Mouse (Mus musculus): Measurements from ENCODE around the gene Hoxc12.

The Hoxc12 gene

DNA sequence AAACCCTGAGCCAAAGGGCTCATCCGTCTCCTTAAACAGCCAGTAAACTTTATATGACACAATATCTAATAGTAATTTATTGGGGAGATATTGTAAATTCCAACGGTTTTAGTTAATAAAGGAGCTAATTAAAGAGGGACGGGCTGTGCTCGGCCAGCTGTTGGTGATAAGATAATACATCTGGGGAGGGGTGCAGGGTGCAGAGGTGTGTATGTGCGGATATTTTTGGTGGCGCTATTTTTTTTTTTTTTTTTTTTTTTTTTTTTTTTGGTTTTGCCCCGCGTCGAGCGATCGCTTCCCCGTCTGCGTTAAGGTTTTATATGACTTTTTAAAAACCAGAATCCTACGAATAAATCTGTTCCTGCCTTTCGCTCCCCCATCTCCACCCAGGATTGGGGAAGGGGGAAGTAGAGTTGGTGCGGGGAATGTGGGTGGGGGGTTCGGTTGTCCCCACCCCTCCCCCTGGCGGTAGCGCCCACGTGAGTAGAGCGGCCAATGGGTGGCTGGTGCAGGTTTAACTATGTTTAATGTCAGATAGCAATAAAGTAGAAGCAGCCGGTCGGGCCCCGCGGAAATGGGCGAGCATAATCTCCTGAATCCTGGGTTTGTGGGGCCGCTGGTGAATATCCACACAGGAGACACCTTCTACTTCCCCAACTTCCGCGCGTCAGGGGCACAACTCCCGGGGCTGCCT is at the start of gene Hoxc12:
Gene Hoxc12 (plus strand): TSS at position 479 of the 694 bp plus-strand sequence.
- no peak for DNase-seq

DNA sequence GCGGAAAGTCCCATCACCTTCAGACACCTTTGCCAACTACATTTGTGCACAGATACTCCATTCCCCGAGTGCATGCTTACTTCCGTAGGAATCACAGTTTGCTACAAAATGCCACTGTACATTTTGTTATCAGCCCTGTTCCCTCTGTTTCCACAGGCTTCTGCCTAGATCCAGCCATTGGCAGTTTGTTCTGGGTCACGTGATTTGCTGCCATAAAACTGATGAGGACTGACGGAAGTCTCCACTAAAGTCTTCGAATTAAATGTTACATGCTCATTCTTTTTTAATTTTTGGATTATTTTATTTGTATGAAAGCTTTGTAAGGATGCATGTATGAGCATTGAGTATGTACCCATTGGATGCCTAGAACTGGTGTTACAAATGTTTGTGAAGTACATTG is 41.4 kb upstream of the Hoxc12 start:
- DNase-seq = no peak

DNA sequence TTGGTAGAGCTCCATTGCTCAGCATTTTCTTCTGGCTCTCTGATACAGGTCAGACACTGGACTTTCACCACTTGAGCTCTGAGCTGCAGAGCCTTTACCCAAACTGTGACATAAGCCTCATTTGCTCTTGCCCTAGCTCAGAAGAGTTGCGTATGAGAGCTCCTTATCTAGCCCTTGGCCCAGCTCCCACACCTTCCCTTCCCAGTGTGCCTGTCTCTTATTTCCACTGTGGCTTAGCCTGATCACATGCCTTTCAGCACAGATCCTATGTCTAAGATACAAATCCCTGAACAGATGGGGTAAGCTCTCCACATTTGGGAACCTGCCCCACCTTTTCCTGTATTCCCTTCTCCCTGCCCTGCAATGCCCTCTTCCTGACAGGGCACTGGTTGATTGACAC is 31.6 kb upstream of the Hoxc12 start:
- DNase-seq = no peak

DNA sequence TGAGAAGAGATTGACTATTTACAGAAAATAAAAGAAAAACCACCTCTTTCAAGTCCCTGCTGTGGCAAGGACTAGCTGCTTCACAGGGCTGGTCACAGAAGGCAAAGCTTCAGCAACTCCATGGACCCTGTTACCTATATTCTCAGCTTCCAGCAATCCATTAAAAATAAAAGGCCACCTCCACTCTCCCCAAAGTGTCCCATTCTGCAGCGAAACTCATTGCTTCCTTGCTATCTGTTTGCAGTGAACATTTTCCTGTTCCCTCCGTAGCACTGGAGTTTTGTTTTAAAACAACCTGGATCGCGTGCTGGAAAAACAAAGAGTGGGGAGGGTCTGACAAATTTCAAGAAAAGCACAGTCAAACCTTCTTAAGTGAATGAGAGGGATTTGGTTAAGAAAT is 27.0 kb upstream of the Hoxc12 start:
- no peak for DNase-seq

DNA sequence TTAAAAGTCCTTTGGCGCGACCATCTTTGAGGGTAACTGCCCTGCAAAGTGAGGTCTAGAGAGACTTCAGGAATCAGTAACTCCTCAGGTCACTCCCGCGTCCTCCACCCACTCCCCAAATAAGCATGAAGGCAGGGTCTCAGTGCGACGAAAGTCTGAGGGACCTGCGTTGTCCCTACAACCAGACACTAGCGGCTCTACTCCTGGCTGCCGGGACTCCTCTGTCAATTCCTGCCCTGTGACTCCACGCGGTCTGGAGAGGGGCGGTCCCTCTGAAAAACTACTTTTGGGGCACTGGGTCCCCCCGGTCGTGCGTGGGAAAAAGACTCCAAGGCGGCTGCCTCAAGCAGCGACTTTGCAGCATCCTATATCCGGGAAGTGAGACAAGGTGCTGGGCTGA is 26.5 kb upstream of the Hoxc12 start:
- DNase-seq = no peak

DNA sequence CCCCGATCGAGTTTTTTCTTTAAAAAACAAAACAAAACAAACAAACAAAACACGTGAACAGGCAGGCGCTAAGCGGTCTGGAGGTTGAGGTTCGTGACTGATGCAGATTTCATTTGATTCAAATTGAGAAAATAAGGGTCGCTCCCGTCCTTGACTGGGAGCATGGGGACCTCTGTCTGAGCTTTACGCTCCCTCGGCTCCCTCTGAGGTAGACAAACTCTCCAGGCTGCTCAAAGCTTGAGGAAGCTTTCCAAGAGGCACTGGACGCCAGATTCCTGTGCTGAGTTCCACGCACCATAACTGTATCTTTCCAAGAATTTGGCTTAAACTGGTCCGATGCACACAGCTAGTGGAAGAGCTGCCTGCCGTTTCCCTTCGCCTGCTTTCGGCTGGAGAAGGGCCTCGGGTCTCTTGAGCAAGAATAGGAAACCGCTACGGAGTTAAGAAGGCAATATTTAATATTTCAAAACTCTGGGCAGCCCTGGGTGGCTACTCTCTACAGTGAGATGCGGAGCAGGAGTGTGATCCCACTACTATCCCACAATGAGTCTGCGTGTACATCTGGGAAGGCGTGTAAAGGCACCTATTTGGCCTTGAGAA is 26.0 kb upstream of the Hoxc12 start:
- DNase-seq = no peak

DNA sequence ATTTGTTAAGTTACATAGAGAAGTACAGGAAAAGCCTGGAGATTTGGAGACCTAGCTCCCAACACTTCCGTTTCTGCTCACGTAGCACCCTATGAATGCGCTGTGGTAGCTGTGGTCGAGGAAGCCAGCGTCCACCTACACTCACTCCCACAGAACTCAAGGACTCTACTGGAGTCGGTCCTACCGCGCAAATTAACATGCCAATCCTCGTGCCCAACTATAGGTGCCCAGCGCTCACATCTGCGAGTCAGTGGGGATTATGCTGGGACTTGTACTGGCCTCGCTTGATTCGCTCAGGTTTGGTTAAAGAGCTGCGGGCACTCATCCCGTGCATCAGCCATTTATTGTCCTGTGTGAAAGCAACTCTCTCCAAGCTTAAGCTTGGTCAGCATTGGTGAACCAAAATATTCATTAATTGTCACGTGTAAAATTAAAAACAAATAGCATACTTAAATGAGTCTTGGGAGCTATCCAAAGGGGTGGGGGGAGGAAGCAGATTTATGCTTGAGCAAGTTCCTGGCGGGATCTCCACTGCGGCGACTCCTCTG is 23.4 kb upstream of the Hoxc12 start:
- no peak for DNase-seq

DNA sequence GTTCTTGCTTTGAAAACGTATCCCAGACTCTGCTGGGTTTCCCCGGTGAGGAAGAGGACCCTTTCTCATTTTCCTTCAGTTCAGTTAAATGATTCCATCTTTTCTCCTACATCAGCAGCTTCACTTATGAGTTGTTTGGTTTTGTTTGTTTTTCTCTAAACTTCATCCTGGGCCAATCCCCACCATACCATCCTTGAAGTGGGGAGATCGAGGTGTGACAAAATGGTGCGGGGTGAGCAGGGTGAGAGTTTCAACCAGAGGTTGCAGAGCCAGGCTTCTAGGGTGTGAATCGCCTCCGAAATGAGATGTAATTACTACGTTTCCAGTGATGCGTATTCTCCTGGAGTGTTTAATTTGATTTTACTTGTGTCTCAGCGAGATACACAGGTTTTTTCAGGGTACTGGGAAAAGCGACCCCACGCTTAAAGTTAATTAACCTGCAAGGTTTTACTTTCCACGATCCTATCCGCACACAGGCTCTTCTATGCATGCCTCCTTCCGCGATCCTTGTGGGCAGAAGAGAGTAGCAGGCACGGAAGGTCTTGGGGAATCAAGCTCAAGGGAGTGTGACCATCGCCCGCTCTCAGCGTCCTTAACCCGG is 18.5 kb upstream of the Hoxc12 start:
- no peak for DNase-seq

DNA sequence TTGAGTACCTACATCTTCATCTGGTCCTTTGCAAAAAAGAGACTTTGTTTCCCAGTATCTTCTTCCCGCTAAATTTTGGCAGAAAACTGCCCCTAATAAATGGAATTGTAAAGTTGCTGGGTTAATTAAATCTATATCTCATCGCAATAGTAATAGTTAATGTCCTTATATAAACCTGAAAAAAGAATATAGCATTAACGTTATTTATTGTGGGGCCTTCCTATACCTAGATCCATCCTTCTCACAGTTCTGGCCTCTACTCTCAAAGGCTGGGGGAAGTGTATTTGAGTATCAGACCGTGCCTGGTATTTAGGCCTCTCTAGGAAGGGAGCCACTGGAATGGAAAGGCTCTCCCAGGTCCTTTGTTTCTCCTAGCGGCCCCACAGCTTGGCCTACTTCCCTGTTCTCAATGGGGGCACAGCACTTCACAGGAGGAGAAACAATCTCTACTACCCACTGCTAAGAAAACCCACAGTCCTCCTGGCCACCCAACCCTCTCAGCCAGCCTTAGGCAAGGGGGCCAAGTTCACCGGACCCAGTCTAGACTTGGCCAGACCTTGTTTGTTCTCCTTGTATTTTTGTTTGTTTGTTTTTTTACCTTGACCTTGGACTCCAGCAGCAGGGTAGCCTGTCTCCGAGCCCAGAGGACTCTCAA is 17.8 kb upstream of the Hoxc12 start:
- DNase-seq = no peak

DNA sequence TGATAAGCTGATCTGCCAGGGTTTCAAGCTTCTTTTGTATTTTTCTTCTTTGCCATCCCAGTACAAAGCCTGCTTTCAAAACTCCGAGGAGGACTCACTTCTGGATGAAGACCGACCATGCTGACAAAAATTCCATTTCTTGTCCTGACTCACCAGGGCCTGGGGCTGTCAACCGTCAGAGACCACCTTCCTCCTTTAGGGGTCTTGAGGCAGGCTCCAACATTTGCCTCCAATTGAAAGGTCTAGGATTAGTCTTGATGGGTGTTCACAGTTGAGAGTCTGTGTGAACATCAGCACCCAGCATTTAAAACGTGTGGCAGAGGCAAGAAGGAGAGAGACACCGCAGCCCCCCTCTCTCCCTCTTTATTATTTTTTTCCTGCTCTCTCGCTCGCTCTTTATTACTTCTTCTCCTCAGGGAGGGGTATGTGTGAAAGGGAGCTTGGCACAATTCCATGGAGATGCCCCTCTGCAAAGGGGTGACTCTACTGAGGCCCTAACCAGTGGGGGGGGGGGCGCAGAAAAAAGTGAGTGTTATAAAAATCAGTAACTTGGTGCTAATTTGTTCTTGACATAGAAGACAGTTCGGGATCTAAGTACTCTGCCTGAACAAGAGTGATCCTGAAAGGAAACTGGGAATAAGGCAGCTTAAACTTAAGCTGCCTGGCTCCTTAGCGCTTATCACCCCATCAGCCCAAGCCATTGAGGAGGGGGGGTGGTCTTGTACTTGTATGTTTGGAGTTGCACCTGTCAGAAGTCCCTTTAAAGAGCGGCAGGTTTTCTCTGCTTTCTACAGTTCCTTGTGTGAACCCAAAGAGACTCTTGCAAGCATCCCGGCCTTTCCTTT is 17.0 kb upstream of the Hoxc12 start:
- DNase-seq = no peak

DNA sequence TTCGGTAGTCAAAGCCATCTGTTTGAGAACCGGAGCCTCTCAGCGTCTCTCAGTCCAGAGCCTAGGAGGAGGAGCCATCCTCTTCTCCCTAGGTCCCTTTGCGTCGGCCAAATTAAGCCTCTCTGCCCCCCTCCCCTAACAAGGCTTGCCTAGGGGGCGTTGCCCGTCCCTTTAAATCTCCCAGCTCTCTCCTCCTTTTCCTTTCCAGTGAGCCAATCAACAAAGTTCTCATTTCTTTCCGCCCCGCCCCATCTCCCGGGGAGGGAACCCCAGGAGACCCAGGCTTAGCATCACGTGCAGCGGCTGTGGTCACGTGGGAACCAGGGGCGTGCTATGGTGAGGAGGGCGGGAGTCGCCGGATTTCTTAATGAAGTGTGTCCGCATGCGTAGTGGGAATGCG is 15.9 kb upstream of the Hoxc12 start:
- DNase-seq = no peak

DNA sequence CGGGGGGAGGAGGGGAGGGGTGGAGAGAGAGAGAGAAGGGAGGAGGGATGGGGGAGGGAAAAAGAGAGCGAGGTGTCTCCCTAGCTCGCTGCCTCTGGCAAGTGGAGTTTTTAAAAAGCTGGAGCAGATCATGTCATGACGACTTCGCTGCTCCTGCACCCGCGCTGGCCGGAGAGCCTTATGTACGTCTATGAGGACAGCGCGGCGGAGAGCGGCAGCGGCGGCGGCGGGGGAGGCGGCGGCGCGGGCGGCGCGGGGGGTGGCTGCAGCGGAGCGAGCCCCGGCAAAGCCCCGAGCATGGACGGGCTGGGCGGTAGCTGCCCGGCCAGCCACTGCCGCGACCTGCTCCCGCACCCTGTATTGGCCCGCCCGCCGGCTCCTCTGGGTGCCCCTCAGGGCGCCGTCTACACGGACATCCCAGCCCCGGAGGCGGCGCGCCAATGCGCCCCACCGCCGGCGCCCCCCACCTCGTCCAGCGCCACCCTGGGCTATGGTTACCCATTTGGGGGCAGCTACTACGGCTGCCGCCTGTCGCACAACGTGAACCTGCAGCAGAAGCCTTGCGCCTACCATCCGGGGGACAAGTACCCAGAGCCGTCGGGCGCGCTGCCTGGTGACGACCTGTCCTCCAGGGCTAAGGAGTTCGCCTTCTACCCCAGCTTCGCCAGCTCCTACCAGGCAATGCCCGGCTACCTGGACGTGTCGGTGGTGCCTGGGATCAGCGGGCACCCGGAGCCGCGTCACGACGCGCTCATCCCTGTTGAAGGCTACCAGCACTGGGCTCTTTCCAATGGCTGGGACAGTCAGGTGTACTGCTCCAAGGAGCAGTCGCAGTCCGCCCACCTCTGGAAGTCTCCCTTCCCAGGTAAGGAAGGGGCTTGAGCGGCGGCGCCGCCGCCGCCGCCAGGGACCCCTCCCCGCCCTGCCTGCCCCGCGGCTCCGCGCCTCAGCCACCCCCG is 15.2 kb upstream of the Hoxc12 start, which contains the start of gene Hoxc13:
Gene Hoxc13 (plus strand): TSS at position 51 of the 959 bp plus-strand sequence.
- DNase-seq = no peak

DNA sequence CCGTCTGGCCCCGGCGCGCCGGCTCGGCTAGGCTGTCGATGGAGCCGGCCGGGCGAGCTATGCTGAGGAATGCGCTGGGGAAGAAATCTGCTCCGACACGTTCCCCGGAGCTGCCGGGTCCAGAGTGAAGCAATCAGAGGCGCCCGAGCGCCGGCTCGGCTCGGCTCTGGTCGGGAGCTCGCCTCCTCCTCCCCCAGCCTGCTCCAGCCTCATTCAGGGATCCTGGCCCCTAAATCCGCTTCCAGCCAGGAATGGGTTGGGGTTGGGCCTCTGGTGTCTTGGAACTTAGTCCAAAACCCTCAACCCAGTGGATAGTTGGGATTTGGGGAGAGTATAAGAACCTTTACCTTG is 14.6 kb upstream of the Hoxc12 start:
- no peak for DNase-seq

DNA sequence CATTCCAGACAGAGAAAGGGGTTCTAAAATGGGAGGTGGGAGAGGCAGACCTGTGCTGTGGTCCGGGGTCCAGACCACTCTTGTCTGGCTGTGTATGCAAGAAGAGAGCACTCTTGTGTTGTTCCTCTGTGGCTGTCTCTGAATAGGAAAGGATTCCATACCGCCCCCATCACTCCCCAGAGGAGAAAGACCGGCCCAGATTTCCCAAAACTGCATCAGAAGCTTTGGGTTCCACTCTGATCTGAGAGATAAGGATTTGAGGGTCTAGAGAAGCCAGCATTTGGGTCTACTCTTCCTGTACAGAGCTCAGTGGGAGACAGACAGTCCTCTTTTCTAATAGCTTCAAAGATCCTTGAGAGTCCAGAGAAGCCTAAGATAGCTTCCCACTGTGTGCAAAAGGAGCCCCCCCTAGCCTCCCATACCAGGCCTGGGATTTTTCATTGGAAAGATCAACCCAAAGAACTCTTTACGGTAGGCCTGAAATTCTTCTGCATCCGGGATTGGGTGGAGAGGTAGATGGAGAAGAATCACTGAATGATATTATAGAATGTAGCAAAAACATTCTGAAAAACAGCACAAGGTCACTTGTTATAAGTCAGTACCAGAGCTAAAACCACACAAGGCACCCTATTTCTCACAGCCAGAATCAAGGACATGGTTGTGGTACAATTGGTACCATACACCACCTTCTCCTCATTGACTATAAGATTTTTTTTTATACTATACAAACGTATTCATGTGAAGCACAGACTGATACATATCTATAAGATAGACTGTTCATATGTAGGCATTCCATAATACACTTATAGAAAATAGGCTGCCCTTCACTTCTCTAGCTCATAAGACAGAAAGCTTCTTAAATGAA is 13.7 kb upstream of the Hoxc12 start:
- no peak for DNase-seq

DNA sequence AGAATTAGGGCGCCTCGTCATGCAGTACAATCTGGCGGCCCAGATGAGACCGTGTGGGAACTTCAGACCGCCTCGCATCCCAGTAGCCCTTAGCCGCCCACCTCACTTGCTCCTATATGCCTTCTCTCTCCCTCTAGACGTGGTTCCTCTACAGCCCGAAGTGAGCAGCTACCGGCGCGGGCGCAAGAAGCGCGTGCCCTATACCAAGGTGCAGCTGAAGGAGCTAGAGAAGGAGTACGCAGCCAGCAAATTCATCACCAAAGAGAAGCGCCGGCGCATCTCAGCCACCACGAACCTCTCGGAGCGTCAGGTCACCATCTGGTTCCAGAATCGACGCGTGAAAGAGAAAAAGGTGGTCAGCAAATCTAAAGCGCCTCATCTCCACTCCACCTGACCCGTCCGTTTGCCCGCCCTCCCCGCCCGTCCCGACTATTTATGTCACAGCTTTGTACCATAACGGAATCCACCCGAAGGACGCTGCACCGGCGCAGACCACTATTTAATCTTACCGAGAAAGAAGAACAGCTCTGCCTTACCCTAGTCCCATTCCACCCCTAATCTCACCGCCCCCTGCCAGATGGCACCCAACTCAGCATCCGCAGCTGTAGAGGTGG is 9.4 kb upstream of the Hoxc12 start:
- no peak for DNase-seq

DNA sequence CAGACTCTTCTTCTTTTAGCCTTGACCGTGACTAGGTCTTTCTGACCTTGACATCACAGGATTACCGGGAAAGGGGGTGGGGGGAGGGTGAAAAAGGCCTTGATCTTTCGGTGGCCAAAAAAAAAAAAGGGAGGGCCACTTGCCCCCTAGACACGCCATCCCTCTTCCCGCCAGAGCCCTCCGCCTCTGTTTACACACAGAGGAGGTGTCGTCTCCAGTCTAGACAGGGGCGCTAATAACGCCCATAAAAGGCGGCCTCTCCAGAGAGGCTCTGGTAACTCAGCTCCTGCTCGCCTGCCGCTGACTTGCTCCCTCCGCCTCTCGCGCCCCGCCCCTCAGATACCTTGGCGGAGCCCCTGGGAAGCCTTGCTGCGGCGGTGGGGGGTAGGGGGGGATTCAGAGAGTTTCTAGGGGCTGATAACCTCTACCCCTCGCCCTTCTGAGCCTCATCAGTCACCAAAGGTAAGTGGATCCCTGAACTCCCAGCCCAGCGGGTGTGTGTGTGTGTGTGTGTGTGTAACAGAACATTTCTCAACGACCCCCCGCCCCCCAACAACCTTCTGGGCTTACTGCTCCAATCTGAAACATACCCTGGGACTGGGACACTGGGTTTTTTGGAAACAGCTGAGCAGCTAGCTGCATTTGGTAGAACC is 4.7 kb upstream of the Hoxc12 start:
- DNase-seq = no peak

DNA sequence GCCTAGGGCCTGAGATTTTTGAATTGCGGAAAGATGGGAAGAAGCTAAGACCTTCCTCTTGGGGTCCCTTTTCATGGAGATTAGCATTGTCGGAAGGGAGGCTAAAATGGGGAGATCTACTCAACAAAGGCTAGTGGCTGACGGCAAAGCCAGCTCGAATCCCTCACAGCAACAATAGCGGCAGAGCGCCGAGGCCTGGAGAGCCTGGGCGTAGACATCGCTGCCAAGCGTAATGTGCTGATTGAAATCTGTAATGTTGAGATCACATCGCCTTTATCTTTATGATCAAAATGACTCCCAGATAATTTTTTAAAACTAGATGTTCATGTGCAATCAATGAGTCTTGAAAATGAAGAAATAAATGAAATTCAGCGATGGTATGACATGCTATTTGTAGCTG is 2.1 kb upstream of the Hoxc12 start:
- no peak for DNase-seq

DNA sequence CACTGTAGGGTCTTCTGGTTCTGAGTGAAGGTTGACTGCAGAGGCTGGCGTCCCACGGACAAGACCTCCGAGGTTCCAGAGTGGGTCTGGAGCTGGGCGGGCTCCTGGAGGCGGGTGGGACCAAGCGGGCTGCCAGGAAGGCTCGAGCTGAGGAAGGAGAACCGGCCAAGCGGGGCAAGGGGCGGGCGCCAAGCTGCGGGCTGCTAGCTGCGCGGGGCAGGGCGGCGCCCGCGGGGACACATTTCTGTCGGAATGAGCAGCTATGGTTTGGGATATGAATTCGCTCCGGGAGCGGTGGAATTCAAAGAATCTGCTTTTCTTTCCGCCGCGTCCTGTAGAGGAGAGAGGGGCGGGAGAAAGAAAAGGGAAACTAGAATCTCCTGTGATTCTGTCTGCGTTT is 1.7 kb upstream of the Hoxc12 start:
- no peak for DNase-seq

DNA sequence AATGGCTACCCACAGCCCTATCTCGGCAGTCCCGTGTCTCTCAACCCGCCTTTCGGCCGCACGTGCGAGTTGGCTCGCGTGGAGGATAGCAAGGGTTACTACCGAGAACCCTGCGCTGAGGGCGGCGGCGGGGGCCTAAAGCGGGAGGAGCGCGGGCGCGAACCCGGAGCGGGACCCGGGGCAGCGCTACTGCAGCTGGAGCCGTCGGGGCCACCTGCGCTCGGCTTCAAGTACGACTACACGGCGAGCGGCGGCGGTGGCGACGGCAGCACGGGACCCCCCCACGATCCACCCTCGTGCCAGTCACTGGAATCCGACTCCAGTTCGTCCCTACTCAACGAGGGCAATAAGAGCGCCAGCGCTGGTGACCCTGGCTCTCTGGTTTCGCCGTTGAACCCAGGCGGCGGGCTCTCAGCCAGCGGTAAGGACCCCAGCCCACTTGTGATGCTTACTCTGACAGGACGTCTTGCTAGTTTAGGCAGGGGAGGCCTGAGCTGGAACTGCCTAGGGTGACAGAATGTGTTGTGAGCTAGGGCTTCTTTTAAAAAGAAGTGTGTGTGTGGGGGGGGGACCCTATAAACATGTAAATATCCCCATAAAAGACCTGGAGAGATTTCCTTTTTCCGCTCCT is 594 bp downstream of the Hoxc12 start:
- DNase-seq = no peak
